Mouse (Mus musculus) hindbrain, postnatal 0 days (tissue): ENCODE measurements around the gene Zdhhc22. TPM values are rescaled to one million over a fixed set of nuclear protein-coding genes. Genes with fewer than 3 reads are reported as not detected.
A peak's percentile ranks its signal among the peaks of the same experiment; 100 is the strongest.

Experiments
- ATAC-seq: fragments of 200-750 bp; cut with Nextera tagmentation; 2 replicates; pipeline ENCODE4 v1.8.0; 2017; ENCODE audit warnings: mild to moderate bottlenecking, moderate TSS enrichment, moderate library complexity
- DNase-seq: peaks from one replicate; pipeline ENCODE4 v3.0.0-alpha.2; 2015; ENCODE audit warnings: low spot score
- H3K27ac ChIP-seq: fragments of 300-500 bp; sonication (generic); 2 replicates; pipeline ENCODE4 v1.5.1; 2014; ENCODE audit warnings: mild to moderate bottlenecking
- H3K27me3 ChIP-seq: fragments of 300-500 bp; sonication (generic); 2 replicates; pipeline ENCODE4 v1.6.1; 2014; ENCODE audit warnings: low read length, mixed read lengths; ENCODE audit not compliant: insufficient read depth
- H3K36me3 ChIP-seq: fragments of 300-500 bp; sonication (generic); 2 replicates; pipeline ENCODE4 v1.6.1; 2014; ENCODE audit warnings: low read length, mixed read lengths; ENCODE audit not compliant: insufficient read depth
- H3K4me1 ChIP-seq: fragments of 300-500 bp; sonication (generic); 2 replicates; pipeline ENCODE4 v1.6.1; 2014; ENCODE audit warnings: antibody characterized with exemption, low read length, mixed read lengths; ENCODE audit not compliant: insufficient read depth
- H3K4me2 ChIP-seq: fragments of 300-500 bp; sonication (generic); 2 replicates; pipeline ENCODE4 v1.6.1; 2014; ENCODE audit warnings: low read depth, mild to moderate bottlenecking, low read length, moderate library complexity, mixed read lengths
- H3K4me3 ChIP-seq: fragments of 300-500 bp; sonication (generic); 2 replicates; pipeline ENCODE4 v1.5.1; 2014; ENCODE audit warnings: low read length
- H3K9ac ChIP-seq: fragments of 300-500 bp; sonication (generic); replicated peaks from 2 replicates; pipeline ENCODE4 v1.6.1; 2014; ENCODE audit warnings: mild to moderate bottlenecking, low read length, moderate library complexity, mixed read lengths
- H3K9me3 ChIP-seq: fragments of 300-500 bp; sonication (generic); 2 replicates; pipeline ENCODE4 v1.6.1; 2016; ENCODE audit warnings: low read length, mixed read lengths
- CTCF ChIP-seq: IDR thresholded peaks from 2 replicates; pipeline ENCODE4 v1.5.1; 2016; ENCODE audit warnings: antibody characterized with exemption, control low read depth, low read depth
- WGBS: fragments of 180-500 bp; shearing (Covaris S2); extraction: QIAGEN DNeasy Blood & Tissue Kit; methylation state at CpG from one replicate; pipeline ENCODE4 v1.1.7; 2014; 5-methylcytosine and 5-hydroxymethylcytosine counted together
- polyA plus RNA-seq: library from polyadenylated mRNA; unstranded; fragments of >200 nt; fragmentation: Nextera tagmentation; extraction: Ambion mirVana; gene quantifications from 2 replicates; pipeline ENCODE4 v1.2.1, GENCODE M21; 2015
- total RNA-seq: library from RNA; depleted of rRNA; stranded (reverse); fragments of >200 nt; gene quantifications from 2 replicates; pipeline ENCODE4 v1.2.3, GENCODE M21; 2014

Gene Zdhhc22
- total and polyA plus RNA-seq, 2 experiments from 2014 or later = 25.2 to 38.6 TPM

- H3K36me3 ChIP-seq = no peaks in the 10 kb centered on the region
- ATAC-seq (no peak), DNase-seq (no peak)
- H3K4me2 ChIP-seq = no peak overlapping the region
- no peak for TF ChIP-seq CTCF
- no peaks in the 10 kb centered on the region for H3K9me3 ChIP-seq
- H3K4me3 ChIP-seq = no peak overlapping the region
- peak overlapping the region; percentile 17 for H3K9ac ChIP-seq
- no peak overlapping the region for H3K27ac ChIP-seq
- no peaks in the 10 kb centered on the region for H3K27me3 ChIP-seq
- peaks cover 5% of the 10 kb centered on the region for H3K4me1 ChIP-seq
- WGBS = 77% methylated on average over 4 of the region's 4 CpGs
These were observed 14.4 kb upstream of the Zdhhc22 start for GRCm38 (mm10) chr12:87004596-87004995.

GRCm38 (mm10) chr12:87003606-87004005, 13.4 kb upstream of the Zdhhc22 start:
- Histone ChIP-seq H3K36me3 (no peaks in the 10 kb centered on the region), H3K4me3 (no peak overlapping the region), H3K9ac (no peak overlapping the region), H3K27ac (no peak overlapping the region), H3K27me3 (no peaks in the 10 kb centered on the region), H3K4me2 (no peak overlapping the region), H3K9me3 (no peaks in the 10 kb centered on the region), H3K4me1 (peaks cover 5% of the 10 kb centered on the region)
- WGBS = 57% methylated on average over 3 of the region's 3 CpGs
- ATAC-seq (no peak), DNase-seq (no peak)
- TF ChIP-seq CTCF = no peak

- H3K9ac ChIP-seq = no peak overlapping the region
- no peaks in the 10 kb centered on the region for H3K9me3 ChIP-seq
- DNase-seq = no peak
- no peaks in the 10 kb centered on the region for H3K36me3 ChIP-seq
- H3K27me3 ChIP-seq = no peaks in the 10 kb centered on the region
- no peak for ATAC-seq
- no peak overlapping the region for H3K4me2 ChIP-seq
- no peak for TF ChIP-seq CTCF
- WGBS = 72% methylated on average over 7 of the region's 7 CpGs
- H3K4me3 ChIP-seq = no peak overlapping the region
- peaks cover 5% of the 10 kb centered on the region for H3K4me1 ChIP-seq
- H3K27ac ChIP-seq = no peak overlapping the region
These were observed 12.6 kb upstream of the Zdhhc22 start for GRCm38 (mm10) chr12:87002815-87003214.

GRCm38 (mm10) chr12:87002209-87002608, 12.0 kb upstream of the Zdhhc22 start:
- ATAC-seq (peak; percentile 21; the same call in 1 of the 2 replicates), DNase-seq (no peak)
- Histone ChIP-seq H3K36me3 (no peaks in the 10 kb centered on the region), H3K9ac (no peak overlapping the region), H3K4me2 (no peak overlapping the region), H3K4me3 (no peak overlapping the region), H3K4me1 (peaks cover 5% of the 10 kb centered on the region), H3K27ac (no peak overlapping the region), H3K9me3 (no peaks in the 10 kb centered on the region), H3K27me3 (no peaks in the 10 kb centered on the region)
- TF ChIP-seq CTCF = no peak
- WGBS = 50% methylated on average over 7 of the region's 7 CpGs

GRCm38 (mm10) chr12:87000840-87001176, 10.6 kb upstream of the Zdhhc22 start:
- 27% methylated on average over 6 of the region's 6 CpGs for WGBS
- ATAC-seq = peak; percentile 44; the same call in 1 of the 2 replicates
- Histone ChIP-seq H3K4me3 (no peak overlapping the region), H3K36me3 (no peaks in the 10 kb centered on the region), H3K9me3 (no peaks in the 10 kb centered on the region), H3K4me2 (no peak overlapping the region), H3K9ac (no peak overlapping the region), H3K4me1 (peaks cover 5% of the 10 kb centered on the region), H3K27me3 (no peaks in the 10 kb centered on the region), H3K27ac (peak overlapping the region; percentile 32; the same call in 1 of the 2 replicates)
- no peak for TF ChIP-seq CTCF
- DNase-seq = no peak

GRCm38 (mm10) chr12:87000151-87000839, 10.1 kb upstream of the Zdhhc22 start:
- no peak overlapping the region for H3K9ac ChIP-seq
- 45% methylated on average over 5 of the region's 5 CpGs for WGBS
- H3K27me3 ChIP-seq = no peaks in the 10 kb centered on the region
- DNase-seq (peak; percentile 88), ATAC-seq (peak; percentile 43)
- no peak overlapping the region for H3K27ac ChIP-seq
- H3K4me3 ChIP-seq = no peak overlapping the region
- TF ChIP-seq CTCF = peak; percentile 75
- no peaks in the 10 kb centered on the region for H3K9me3 ChIP-seq
- no peaks in the 10 kb centered on the region for H3K36me3 ChIP-seq
- 0 out of 2 replicates have a peak overlapping the region, but pooled peaks have one; percentile 23 for H3K4me2 ChIP-seq
- H3K4me1 ChIP-seq = peaks cover 5% of the 10 kb centered on the region

- H3K9ac ChIP-seq = no peak overlapping the region
- H3K4me3 ChIP-seq = no peak overlapping the region
- H3K4me2 ChIP-seq = no peak overlapping the region
- no peak overlapping the region for H3K27ac ChIP-seq
- WGBS = 68% methylated on average over 10 of the region's 10 CpGs
- peak; percentile 39; the same call in 1 of the 2 replicates for TF ChIP-seq CTCF
- peaks cover 5% of the 10 kb centered on the region for H3K4me1 ChIP-seq
- no peak for ATAC-seq
- no peaks in the 10 kb centered on the region for H3K36me3 ChIP-seq
- no peak for DNase-seq
- no peaks in the 10 kb centered on the region for H3K27me3 ChIP-seq
- H3K9me3 ChIP-seq = no peaks in the 10 kb centered on the region
These were observed 9.1 kb upstream of the Zdhhc22 start for GRCm38 (mm10) chr12:86999283-86999820.
